Mouse (Mus musculus) thymus, adult 2 months (tissue): Measurements from ENCODE around the gene Cxcl14. TPM values are rescaled to one million over a fixed set of nuclear protein-coding genes. Genes with fewer than 3 reads are reported as not detected.

Experiments used
- DNase-seq: peaks from one replicate; pipeline ENCODE4 v3.0.0; 2021
- H3K27ac ChIP-seq: fragments of 200-500 bp; 2 replicates; pipeline ENCODE4 v1.5.1; 2012; ENCODE audit warnings: low read length, control low read depth; ENCODE audit not compliant: control insufficient read depth, insufficient read depth
- H3K27me3 ChIP-seq: fragments of 200-500 bp; 2 replicates; pipeline ENCODE4 v1.6.1; 2012; ENCODE audit warnings: mild to moderate bottlenecking, low read length, moderate library complexity, mixed read lengths; ENCODE audit not compliant: control insufficient read depth, insufficient read depth
- H3K36me3 ChIP-seq: fragments of 200-500 bp; 2 replicates; pipeline ENCODE4 v1.6.1; 2012; ENCODE audit warnings: mild to moderate bottlenecking, low read length, moderate library complexity; ENCODE audit not compliant: control insufficient read depth, insufficient read depth
- H3K4me1 ChIP-seq: fragments of 200-500 bp; replicated peaks from 2 replicates; pipeline ENCODE4 v1.6.1; 2012; ENCODE audit warnings: low read length; ENCODE audit not compliant: control insufficient read depth, insufficient read depth
- H3K4me3 ChIP-seq: fragments of 200-500 bp; 2 replicates; pipeline ENCODE4 v1.5.1; 2012; ENCODE audit warnings: mild to moderate bottlenecking, low read length, control low read depth, moderate library complexity; ENCODE audit not compliant: control insufficient read depth, insufficient read depth
- CTCF ChIP-seq: fragments of 200-500 bp; IDR thresholded peaks from 2 replicates; pipeline ENCODE4 v1.5.1; 2012; ENCODE audit warnings: mild to moderate bottlenecking, control low read depth, low read length, moderate library complexity, borderline replicate concordance; ENCODE audit not compliant: control insufficient read depth, poor library complexity, insufficient read depth; ENCODE audit errors: extremely low read depth
- POLR2A ChIP-seq: fragments of 200-500 bp; IDR thresholded peaks from 2 replicates; pipeline ENCODE4 v1.6.1; 2012; ENCODE audit warnings: mild to moderate bottlenecking, low read length, control low read depth, moderate library complexity; ENCODE audit not compliant: control insufficient read depth, poor library complexity, insufficient read depth; ENCODE audit errors: extremely low read depth
- WGBS: fragments of 180-500 bp; shearing (Covaris S2); methylation state at CpG from one replicate; pipeline ENCODE4 v1.1.7; 2018; 5-methylcytosine and 5-hydroxymethylcytosine counted together
- polyA plus RNA-seq: library from polyadenylated mRNA; depleted of rRNA; stranded (reverse); fragments of >200 nt; gene quantifications from 2 replicates; pipeline ENCODE4 v1.2.3, GENCODE M21; 2012

Cxcl14 gene
- polyA plus RNA-seq, 1 experiment = 4.7 TPM

DNA sequence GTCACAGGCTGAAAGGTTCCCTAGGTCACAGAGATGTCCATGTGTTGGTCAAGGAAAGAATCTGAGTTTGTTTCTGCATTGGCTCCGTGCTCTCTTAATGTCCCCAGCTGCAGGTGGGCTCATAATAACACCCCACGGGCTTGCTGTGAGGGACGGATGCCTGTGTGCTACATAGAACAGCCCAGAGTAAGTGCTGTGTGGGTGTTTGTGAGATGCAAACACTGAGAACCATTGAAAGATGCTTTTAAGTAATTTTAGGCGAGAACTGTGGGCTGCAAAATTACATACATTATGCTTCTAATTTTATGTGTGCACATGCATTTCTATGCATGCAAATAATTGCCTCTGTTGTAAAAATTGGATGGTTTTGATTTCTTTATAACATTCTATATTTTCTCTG lies 20.6 kb upstream of the Cxcl14 start:
- no peaks in the 10 kb centered on the region for H3K27me3 ChIP-seq
- WGBS = 86% methylated on average over 4 of the region's 4 CpGs
- TF ChIP-seq POLR2A (no peak), CTCF (no peak)
- no peak for DNase-seq
- H3K4me3 ChIP-seq = no peak overlapping the region
- no peak overlapping the region for H3K27ac ChIP-seq
- no peaks in the 10 kb centered on the region for H3K4me1 ChIP-seq
- no peaks in the 10 kb centered on the region for H3K36me3 ChIP-seq

DNA sequence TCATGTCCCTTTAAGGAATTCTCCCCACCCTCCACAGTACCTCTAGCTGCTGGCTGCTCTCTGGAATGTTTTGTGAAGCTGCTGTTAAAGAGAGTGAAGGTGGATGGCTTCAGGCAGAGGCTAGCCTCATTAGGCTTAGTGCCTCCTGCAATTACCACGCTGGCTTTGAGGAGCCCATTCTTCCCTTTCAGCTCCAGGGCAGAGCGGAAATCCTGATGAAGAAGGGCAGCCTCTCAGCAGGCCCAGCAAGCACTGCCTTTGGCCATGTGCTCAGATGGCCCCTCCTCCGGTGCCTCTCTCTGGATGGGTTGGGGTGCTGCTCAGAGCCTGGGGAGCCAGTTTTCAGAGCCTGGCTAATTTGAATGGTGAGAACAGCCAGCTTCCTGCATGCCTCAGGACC lies 18.9 kb upstream of the Cxcl14 start:
- TF ChIP-seq POLR2A (no peak), CTCF (no peak)
- Histone ChIP-seq H3K4me3 (no peak overlapping the region), H3K27ac (no peak overlapping the region), H3K27me3 (no peaks in the 10 kb centered on the region), H3K36me3 (no peaks in the 10 kb centered on the region), H3K4me1 (no peaks in the 10 kb centered on the region)
- WGBS = 84% methylated on average over 3 of the region's 3 CpGs
- DNase-seq = no peak

DNA sequence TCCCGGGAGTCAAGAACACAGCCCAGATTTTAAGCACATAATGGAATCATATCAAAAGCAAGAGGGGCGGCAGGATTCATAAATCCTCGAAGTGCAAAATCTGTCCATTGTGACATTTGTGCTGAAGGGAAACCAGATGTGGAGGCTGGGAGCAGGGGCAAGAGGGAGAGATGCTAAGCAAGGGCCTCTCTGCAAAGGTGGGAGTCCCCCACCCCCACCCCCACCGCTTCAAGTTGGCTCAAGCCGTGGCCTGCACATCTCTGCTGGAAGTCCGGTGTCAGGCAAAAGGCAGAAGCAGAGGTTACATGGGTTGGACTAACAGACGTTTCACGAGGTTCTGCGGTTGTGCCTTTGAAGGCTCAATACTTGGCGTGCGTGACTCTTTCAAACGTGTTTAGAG lies 8.7 kb upstream of the Cxcl14 start:
- no peak for DNase-seq
- 85% methylated on average over 12 of the region's 12 CpGs for WGBS
- no peaks in the 10 kb centered on the region for H3K36me3 ChIP-seq
- no peak for TF ChIP-seq POLR2A
- no peak for TF ChIP-seq CTCF
- H3K27me3 ChIP-seq = no peaks in the 10 kb centered on the region
- H3K27ac ChIP-seq = no peak overlapping the region
- no peak overlapping the region for H3K4me3 ChIP-seq
- H3K4me1 ChIP-seq = no peaks in the 10 kb centered on the region

DNA sequence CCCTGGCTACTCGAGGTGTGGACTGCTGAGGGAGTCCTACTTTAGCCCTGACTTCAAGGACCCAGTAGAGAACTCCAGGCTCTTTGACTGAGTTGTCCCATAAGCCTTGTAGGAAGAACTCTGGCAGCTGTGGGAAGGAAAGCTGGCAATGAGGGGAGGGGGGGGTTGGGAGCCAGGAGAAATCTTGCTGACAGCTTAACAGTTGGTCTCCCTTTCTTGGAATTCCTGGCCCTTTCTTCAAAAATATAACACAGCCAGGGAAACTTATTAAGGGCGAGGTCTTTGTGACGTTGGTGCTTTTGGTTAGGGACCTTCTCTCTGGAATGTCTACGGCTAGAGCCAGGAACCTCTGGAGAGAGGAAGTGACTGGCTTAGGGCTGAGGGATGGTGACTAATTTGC lies 8.1 kb upstream of the Cxcl14 start:
- no peaks in the 10 kb centered on the region for H3K4me1 ChIP-seq
- H3K27me3 ChIP-seq = no peaks in the 10 kb centered on the region
- DNase-seq = no peak
- no peak for TF ChIP-seq CTCF
- TF ChIP-seq POLR2A = no peak
- H3K4me3 ChIP-seq = no peak overlapping the region
- 70% methylated on average over 4 of the region's 4 CpGs for WGBS
- H3K27ac ChIP-seq = no peak overlapping the region
- no peaks in the 10 kb centered on the region for H3K36me3 ChIP-seq

DNA sequence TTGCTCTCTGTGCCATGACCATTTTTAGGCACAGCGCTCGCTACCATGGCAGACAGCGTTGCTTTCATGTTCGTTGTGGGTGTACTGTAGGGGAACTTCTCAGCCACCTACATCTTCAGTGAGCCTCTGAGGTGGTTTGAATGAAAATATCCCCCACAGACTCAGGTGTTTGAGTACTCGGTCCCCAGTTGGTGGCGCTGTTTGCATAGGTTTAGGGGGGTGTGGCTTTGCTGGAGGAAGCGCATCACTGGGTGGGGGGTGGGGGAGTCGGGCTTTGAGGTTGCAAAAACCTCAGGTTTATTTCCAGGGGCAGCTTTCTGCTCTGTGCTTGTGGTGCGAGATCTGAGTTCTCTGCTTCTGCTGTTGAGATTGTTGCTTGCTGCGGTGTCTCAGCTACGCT lies 3.0 kb upstream of the Cxcl14 start:
- no peaks in the 10 kb centered on the region for H3K36me3 ChIP-seq
- H3K27me3 ChIP-seq = peaks cover 16% of the 10 kb centered on the region; the same call in 1 of the 2 replicates
- DNase-seq = no peak
- H3K27ac ChIP-seq = no peak overlapping the region
- H3K4me1 ChIP-seq = no peaks in the 10 kb centered on the region
- TF ChIP-seq CTCF = no peak
- no peak for TF ChIP-seq POLR2A
- 93% methylated on average over 11 of the region's 11 CpGs for WGBS
- no peak overlapping the region for H3K4me3 ChIP-seq

DNA sequence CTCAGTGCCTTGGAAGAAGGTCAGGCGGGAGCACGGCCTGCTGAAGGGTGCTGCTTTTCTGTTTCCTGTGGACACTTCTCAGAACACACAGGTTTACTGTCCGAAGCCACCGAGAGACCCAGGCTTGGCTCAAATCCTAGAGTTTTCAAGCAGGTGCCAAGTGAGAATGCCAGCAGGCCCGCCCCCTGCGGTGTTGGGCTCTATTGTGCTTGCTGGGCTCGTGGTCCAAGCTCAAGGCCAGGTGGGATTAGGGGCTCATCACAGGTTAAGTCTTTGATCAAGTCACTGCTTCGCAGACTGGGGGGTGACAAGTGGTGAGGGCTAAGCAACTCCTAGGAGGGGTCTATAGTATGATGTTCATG lies 289 bp upstream of the Cxcl14 start:
- Histone ChIP-seq H3K4me3 (no peak overlapping the region), H3K4me1 (no peaks in the 10 kb centered on the region), H3K27ac (no peak overlapping the region), H3K27me3 (peaks cover 16% of the 10 kb centered on the region; the same call in 1 of the 2 replicates), H3K36me3 (no peaks in the 10 kb centered on the region)
- WGBS = 20% methylated on average over 8 of the region's 8 CpGs
- no peak for DNase-seq
- TF ChIP-seq CTCF (no peak), POLR2A (no peak)

DNA sequence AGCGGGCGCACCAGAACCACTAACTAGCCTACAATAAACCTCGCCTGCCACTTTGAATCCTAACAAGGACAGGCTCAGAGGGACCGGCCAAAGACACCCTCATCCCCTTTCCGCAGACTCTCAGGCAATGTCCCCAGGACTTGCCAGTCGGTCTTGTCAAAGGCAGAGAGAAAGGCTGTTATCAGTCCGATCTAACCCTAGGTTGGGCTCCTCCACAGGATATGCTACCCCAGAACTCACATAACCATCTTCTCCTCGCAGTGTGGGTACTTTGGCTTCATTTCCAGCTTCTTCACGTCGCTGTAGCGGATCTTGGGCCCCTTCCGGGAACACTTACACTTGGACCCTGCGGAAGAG lies 787 bp downstream of the Cxcl14 start:
- TF ChIP-seq CTCF = no peak
- TF ChIP-seq POLR2A = no peak
- Histone ChIP-seq H3K27ac (no peak overlapping the region), H3K27me3 (peaks cover 16% of the 10 kb centered on the region; the same call in 1 of the 2 replicates), H3K4me1 (no peaks in the 10 kb centered on the region), H3K4me3 (no peak overlapping the region), H3K36me3 (no peaks in the 10 kb centered on the region)
- no peak for DNase-seq
- 8% methylated on average over 13 of the region's 13 CpGs for WGBS
